Mouse (Mus musculus): ENCODE results near the gene Psmd3.

GRCm38 (mm10) chr11:98742397-98743291, 60.3 kb downstream of the Psmd3 start:
- TF ChIP-seq CTCF (IDR thresholded peaks at IDR 0.05; ENCODE audit: low read depth, low read length): no peak
- no peak for TF ChIP-seq POLR2A (IDR thresholded peaks at IDR 0.05; ENCODE audit: extremely low read depth, insufficient read depth, low read length)

All from liver, adult 2 months (tissue).